Mouse (Mus musculus) MEL (cell line): ENCODE measurements around the gene Rela. TPM values are rescaled to one million over a fixed set of nuclear protein-coding genes. Genes with fewer than 3 reads are reported as not detected.

Source experiments
- DNase-seq: peaks from one replicate; pipeline ENCODE4 v3.0.0; 2011; ENCODE audit warnings: low read depth, low spot score
- H3K27ac ChIP-seq: 2 replicates; pipeline ENCODE4 v1.5.1; 2012; ENCODE audit warnings: low read depth, mild to moderate bottlenecking, control low read depth, low read length, moderate library complexity; ENCODE audit not compliant: control insufficient read depth
- H3K27me3 ChIP-seq, 2 experiments: fragments of 150-350 bp in 1 of 2; sonication (generic) in 1 of 2; 2 replicates each; pipeline ENCODE4 v1.6.1; 2012; ENCODE audit warnings: low read length in 2 of 2, mild to moderate bottlenecking in 2 of 2, improper control_type of control experiment in 1 of 2, moderate library complexity in 1 of 2; ENCODE audit not compliant: insufficient read depth in 2 of 2, control insufficient read depth in 1 of 2
- H3K36me3 ChIP-seq, 2 experiments: 2 replicates each; pipeline ENCODE4 v1.6.1; 2012 to 2014; ENCODE audit warnings: low read length in 2 of 2, improper control_type of control experiment in 1 of 2, inconsistent platforms in 1 of 2, mild to moderate bottlenecking in 1 of 2; ENCODE audit not compliant: insufficient read depth in 2 of 2, control insufficient read depth in 1 of 2
- H3K4me1 ChIP-seq, 2 experiments: fragments of 150-350 bp in 1 of 2; sonication (generic) in 1 of 2; 2 replicates each; pipeline ENCODE4 v1.6.1; 2012; ENCODE audit warnings: low read length in 2 of 2, improper control_type of control experiment in 1 of 2, mild to moderate bottlenecking in 1 of 2; ENCODE audit not compliant: insufficient read depth in 2 of 2, control insufficient read depth in 1 of 2
- H3K4me3 ChIP-seq, 2 experiments: fragments of 150-350 bp in 1 of 2; sonication (generic) in 1 of 2; 2 replicates each; pipeline ENCODE4 v1.5.1; 2012; ENCODE audit warnings: low read depth in 2 of 2, low read length in 2 of 2, mild to moderate bottlenecking in 2 of 2, moderate library complexity in 2 of 2, control low read depth in 1 of 2, improper control_type of control experiment in 1 of 2; ENCODE audit not compliant: control insufficient read depth in 1 of 2, insufficient read depth in 1 of 2
- H3K79me2 ChIP-seq: 2 replicates; pipeline ENCODE4 v1.6.1; 2012; ENCODE audit warnings: mild to moderate bottlenecking, low read length, moderate library complexity; ENCODE audit not compliant: control insufficient read depth, poor library complexity, insufficient read depth
- H3K9ac ChIP-seq: 2 replicates; pipeline ENCODE4 v1.6.1; 2012; ENCODE audit warnings: low read depth, mild to moderate bottlenecking, control low read depth, low read length, moderate library complexity; ENCODE audit not compliant: control insufficient read depth, poor library complexity, severe bottlenecking
- H3K9me3 ChIP-seq: fragments of 150-350 bp; sonication (generic); replicated peaks from 2 replicates; pipeline ENCODE4 v1.6.1; 2012; ENCODE audit warnings: mild to moderate bottlenecking, low read length, improper control_type of control experiment, moderate library complexity; ENCODE audit not compliant: insufficient read depth
- CTCF ChIP-seq, 3 experiments: IDR thresholded peaks in 2 of 3; conservative IDR thresholded peaks in 1 of 3; 2 replicates each; pipeline ENCODE4 v1.5.1; 2011 to 2012; ENCODE audit warnings: low read length in 3 of 3, low read depth in 2 of 3, mild to moderate bottlenecking in 2 of 3, improper control_type of control experiment in 1 of 3, inconsistent platforms in 1 of 3, mixed read lengths in 1 of 3, moderate library complexity in 1 of 3; ENCODE audit not compliant: control insufficient read depth in 1 of 3, insufficient read depth in 1 of 3, poor library complexity in 1 of 3, severe bottlenecking in 1 of 3
- ELF1 ChIP-seq: IDR thresholded peaks from 2 replicates; pipeline ENCODE4 v1.6.1; 2014; ENCODE audit warnings: low read depth, mild to moderate bottlenecking, inconsistent platforms, low read length, improper control_type of control experiment, moderate library complexity
- EP300 ChIP-seq, 2 experiments: IDR thresholded peaks; 2 replicates each; pipeline ENCODE4 v1.6.1; 2011; ENCODE audit warnings: improper control_type of control experiment in 2 of 2, low read length in 2 of 2, low read depth in 1 of 2, mild to moderate bottlenecking in 1 of 2
- MAZ ChIP-seq: IDR thresholded peaks from 2 replicates; pipeline ENCODE4 v1.6.1; 2012; ENCODE audit warnings: low read depth, mild to moderate bottlenecking, inconsistent platforms, low read length, improper control_type of control experiment
- MEF2A ChIP-seq: IDR thresholded peaks from 2 replicates; pipeline ENCODE4 v1.6.1; 2014; ENCODE audit warnings: low read depth, mild to moderate bottlenecking, inconsistent platforms, low read length, improper control_type of control experiment; ENCODE audit not compliant: poor library complexity, insufficient replicate concordance, severe bottlenecking; ENCODE audit errors: extremely low read depth
- MYB ChIP-seq: IDR thresholded peaks from 2 replicates; pipeline ENCODE4 v1.6.1; 2011; ENCODE audit warnings: mild to moderate bottlenecking, low read depth, low read length, improper control_type of control experiment
- NELFE ChIP-seq: IDR thresholded peaks from 2 replicates; pipeline ENCODE4 v1.6.1; 2011; ENCODE audit warnings: low read depth, low read length, improper control_type of control experiment
- RAD21 ChIP-seq: IDR thresholded peaks from 2 replicates; pipeline ENCODE4 v1.6.1; 2011; ENCODE audit warnings: mild to moderate bottlenecking, low read depth, low read length, improper control_type of control experiment
- SMC3 ChIP-seq: IDR thresholded peaks from 2 replicates; pipeline ENCODE4 v1.6.1; 2011; ENCODE audit warnings: low read depth, low read length, improper control_type of control experiment
- TCF12 ChIP-seq: IDR thresholded peaks from 2 replicates; pipeline ENCODE4 v1.6.1; 2014; ENCODE audit warnings: low read depth, mild to moderate bottlenecking, inconsistent platforms, low read length, improper control_type of control experiment, moderate library complexity
- ZC3H11A ChIP-seq: IDR thresholded peaks from 2 replicates; pipeline ENCODE4 v1.6.1; 2012; ENCODE audit warnings: low read depth, mild to moderate bottlenecking, inconsistent platforms, low read length, improper control_type of control experiment
- ZKSCAN1 ChIP-seq: IDR thresholded peaks from 2 replicates; pipeline ENCODE4 v1.6.1; 2012; ENCODE audit warnings: low read depth, mild to moderate bottlenecking, inconsistent platforms, low read length, improper control_type of control experiment, moderate library complexity
- ZNF384 ChIP-seq: IDR thresholded peaks from 2 replicates; pipeline ENCODE4 v1.6.1; 2012; ENCODE audit warnings: low read depth, mild to moderate bottlenecking, inconsistent platforms, low read length, improper control_type of control experiment
- polyA plus RNA-seq, 2 experiments: library from polyadenylated mRNA; stranded (reverse) in 1 of 2; unstranded in 1 of 2; fragments of >175 nt in 1 of 2; fragments of >200 nt in 1 of 2; gene quantifications; 2 replicates each; pipeline versions ENCODE4 v1.2.1 to v1.2.4; 2012; ENCODE audit warnings: low replicate concordance in 2 of 2, low read depth in 1 of 2; ENCODE audit not compliant: insufficient read length in 2 of 2, insufficient read depth in 1 of 2, missing spikeins in 1 of 2
- total RNA-seq: library from RNA; depleted of rRNA; stranded (reverse); fragments of 300-350 nt; gene quantifications from 2 replicates; pipeline ENCODE4 v1.2.3, GENCODE M21; 2012

Rela gene
- total and polyA plus RNA-seq, 3 experiments, result 16.4 to 61.7 TPM; not detected in 1

DNA sequence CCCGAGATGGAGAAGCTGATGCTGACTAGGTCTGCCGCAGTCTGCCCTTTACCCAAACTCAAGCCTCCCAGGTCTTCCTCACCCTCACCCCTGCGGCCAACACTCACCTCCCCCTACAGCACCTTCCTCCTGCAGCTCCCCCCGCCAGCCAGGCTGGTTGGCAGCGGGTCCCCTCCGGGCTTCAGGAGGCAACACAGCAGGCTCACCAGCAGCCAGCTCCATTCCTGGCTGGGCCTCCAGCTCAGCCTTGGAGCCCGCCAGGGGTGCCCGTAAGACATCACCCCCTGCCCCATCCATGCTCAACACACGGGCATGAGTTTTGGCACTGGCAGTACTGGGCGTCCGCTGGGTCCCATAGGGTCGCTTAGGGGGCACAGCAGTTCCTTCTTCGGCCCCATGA lies 47.7 kb downstream of the Rela start:
- no peak for TF ChIP-seq MEF2A
- H3K36me3 ChIP-seq, result peaks cover 0 to 3% of the 10 kb centered on the region in 2 experiments; a peak in 2 of 4 replicates
- H3K4me3 ChIP-seq, result no peak overlapping the region
- no peaks in the 10 kb centered on the region for H3K27me3 ChIP-seq
- peaks cover 2 to 5% of the 10 kb centered on the region in 2 experiments; a peak in 2 of 4 replicates for H3K4me1 ChIP-seq
- H3K9me3 ChIP-seq, result no peaks in the 10 kb centered on the region
- no peak overlapping the region for H3K9ac ChIP-seq
- DNase-seq, result no peak
- H3K79me2 ChIP-seq, result peaks cover 15% of the 10 kb centered on the region
- H3K27ac ChIP-seq, result no peak overlapping the region

DNA sequence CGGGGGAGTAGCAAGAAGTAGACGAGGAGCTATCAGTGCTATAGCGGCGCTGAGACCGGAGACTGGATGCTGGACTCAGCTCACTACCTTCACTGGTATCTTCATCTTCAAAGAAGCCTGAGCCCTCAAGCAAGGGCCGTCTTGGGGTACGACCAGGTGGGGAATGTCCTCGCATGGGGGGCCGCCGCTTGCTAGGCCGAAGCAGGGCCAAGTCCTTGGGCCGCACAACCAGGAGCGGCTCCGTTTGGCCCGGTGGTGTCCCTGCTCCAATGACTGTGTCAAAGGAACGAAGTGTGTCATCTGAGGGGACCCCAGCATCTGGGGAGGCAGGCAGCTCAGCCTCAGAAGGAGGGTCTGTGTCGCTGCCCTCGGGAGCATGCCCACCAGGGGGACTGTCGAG lies 48.1 kb downstream of the Rela start:
- H3K4me1 ChIP-seq, result peaks cover 2 to 6% of the 10 kb centered on the region in 2 experiments; a peak in 3 of 4 replicates
- TF ChIP-seq SMC3 (no peak), TCF12 (no peak), ELF1 (no peak), ZKSCAN1 (no peak), MYB (no peak)
- H3K9me3 ChIP-seq, result no peaks in the 10 kb centered on the region
- peaks cover 0 to 2% of the 10 kb centered on the region in 2 experiments; a peak in 2 of 4 replicates for H3K36me3 ChIP-seq
- no peak overlapping the region for H3K4me3 ChIP-seq
- H3K9ac ChIP-seq, result no peak overlapping the region
- no peak for DNase-seq
- H3K79me2 ChIP-seq, result peaks cover 19% of the 10 kb centered on the region
- H3K27me3 ChIP-seq, result no peaks in the 10 kb centered on the region
- no peak overlapping the region for H3K27ac ChIP-seq

- H3K4me3 ChIP-seq, result no peak overlapping the region
- H3K9ac ChIP-seq, result no peak overlapping the region
- no peaks in the 10 kb centered on the region for H3K27me3 ChIP-seq
- H3K27ac ChIP-seq, result no peak overlapping the region
- DNase-seq, result no peak
- H3K36me3 ChIP-seq, result peaks cover 2 to 3% of the 10 kb centered on the region in 2 experiments; a peak in 1 of 4 replicates
- TF ChIP-seq MAZ (no peak), RAD21 (no peak), NELFE (no peak), CTCF (IDR thresholded peaks at IDR 0.05 in 2 of 3, conservative IDR thresholded peaks at IDR 0.05 in 1 of 3; ENCODE audit: control insufficient read depth in 1 of 3, insufficient read depth in 1 of 3, low read depth in 2 of 3, low read length in 3 of 3, poor library complexity in 1 of 3, severe bottlenecking in 1 of 3) (no peak), ZC3H11A (no peak), EP300 (IDR thresholded peaks at IDR 0.05; ENCODE audit: low read depth in 1 of 2, low read length in 2 of 2) (no peak), ZNF384 (no peak)
- no peaks in the 10 kb centered on the region for H3K9me3 ChIP-seq
- peaks cover 24% of the 10 kb centered on the region for H3K79me2 ChIP-seq
- H3K4me1 ChIP-seq, result peaks cover 2 to 10% of the 10 kb centered on the region in 2 experiments; a peak in 3 of 4 replicates
Observed at GRCm38 (mm10) chr19:5685861-5686260, 48.6 kb downstream of the Rela start.
